Mouse (Mus musculus): ENCODE measurements at regions not wholly inside any gene's neighbourhood (a gene's known extent, or its start where the extent isn't known, plus 50 kb on each side); places are given as distances from the start of the nearest gene placed in this dataset.
"Not testable (repeated sequence)": the region's sequence is repeated elsewhere in the genome, so short reads cannot be mapped to it uniquely, and the experiment has no call there.

- not testable (repeated sequence) for H3K4me1 ChIP-seq (ENCODE audit: control insufficient read depth, insufficient read depth, low read length); H3K4me3 ChIP-seq (replicated peaks; ENCODE audit: insufficient read depth, low read depth, low read length)
Measured at GRCm38 (mm10) chr13:11030874-11031273, 670.2 kb upstream of the Chrm3 start.

GRCm38 (mm10) chr13:11030381-11030780, 669.7 kb upstream of the Chrm3 start:
- TF ChIP-seq CTCF (IDR thresholded peaks at IDR 0.05; ENCODE audit: borderline replicate concordance, insufficient read depth, low read depth, low read length) (no peak), POLR2A (IDR thresholded peaks at IDR 0.05; ENCODE audit: borderline replicate concordance, insufficient read depth, low read length) (no peak)
- Histone ChIP-seq H3K27ac (ENCODE audit: insufficient read depth, low read length) (no peak overlapping the region), H3K4me1 (ENCODE audit: control insufficient read depth, insufficient read depth, low read length) (no peaks in the 10 kb centered on the region), H3K4me3 (replicated peaks; ENCODE audit: insufficient read depth, low read depth, low read length) (no peak overlapping the region), H3K27me3 (ENCODE audit: control insufficient read depth, insufficient read depth, low read length) (no peaks in the 10 kb centered on the region)
- DNase-seq, result no peak
- WGBS, result 87% methylated on average over 4 of the region's 4 CpGs

More at GRCm38 (mm10) chr13:11030874-11031273, 670.2 kb upstream of the Chrm3 start:
- not testable (repeated sequence) for DNase-seq; H3K27me3 ChIP-seq (ENCODE audit: control insufficient read depth, insufficient read depth, low read length); H3K27ac ChIP-seq (ENCODE audit: insufficient read depth, low read length)

GRCm38 (mm10) chr13:11025918-11026317, 665.3 kb upstream of the Chrm3 start:
- Histone ChIP-seq H3K27ac (ENCODE audit: insufficient read depth, low read length) (no peak overlapping the region), H3K4me3 (replicated peaks; ENCODE audit: insufficient read depth, low read depth, low read length) (no peak overlapping the region), H3K27me3 (ENCODE audit: control insufficient read depth, insufficient read depth, low read length) (no peaks in the 10 kb centered on the region), H3K4me1 (ENCODE audit: control insufficient read depth, insufficient read depth, low read length) (no peaks in the 10 kb centered on the region)
- no peak for DNase-seq
- no peak for TF ChIP-seq CTCF (IDR thresholded peaks at IDR 0.05; ENCODE audit: borderline replicate concordance, insufficient read depth, low read depth, low read length)
- 77% methylated on average over 3 of the region's 3 CpGs for WGBS

- H3K27ac ChIP-seq (ENCODE audit: insufficient read depth, low read length), result no peak overlapping the region
Measured at GRCm38 (mm10) chr13:11024441-11024840, 663.8 kb upstream of the Chrm3 start.

GRCm38 (mm10) chr13:11017584-11017983, 656.9 kb upstream of the Chrm3 start:
- no peaks in the 10 kb centered on the region for H3K4me1 ChIP-seq (ENCODE audit: control insufficient read depth, insufficient read depth, low read length)
- H3K27me3 ChIP-seq (ENCODE audit: control insufficient read depth, insufficient read depth, low read length), result no peaks in the 10 kb centered on the region
- H3K27ac ChIP-seq (ENCODE audit: insufficient read depth, low read length), result no peak overlapping the region
- DNase-seq, result no peak
- WGBS, result 47% methylated on average over 7 of the region's 7 CpGs
- H3K4me3 ChIP-seq (replicated peaks; ENCODE audit: insufficient read depth, low read depth, low read length), result no peak overlapping the region
- TF ChIP-seq CTCF (IDR thresholded peaks at IDR 0.05; ENCODE audit: borderline replicate concordance, insufficient read depth, low read depth, low read length) (no peak), POLR2A (IDR thresholded peaks at IDR 0.05; ENCODE audit: borderline replicate concordance, insufficient read depth, low read length) (no peak)

More at GRCm38 (mm10) chr13:11024441-11024840, 663.8 kb upstream of the Chrm3 start:
- no peak for DNase-seq
- TF ChIP-seq CTCF (IDR thresholded peaks at IDR 0.05; ENCODE audit: borderline replicate concordance, insufficient read depth, low read depth, low read length), result no peak
- TF ChIP-seq POLR2A (IDR thresholded peaks at IDR 0.05; ENCODE audit: borderline replicate concordance, insufficient read depth, low read length), result no peak
- 94% methylated on average over 2 of the region's 2 CpGs for WGBS
- Histone ChIP-seq H3K27me3 (ENCODE audit: control insufficient read depth, insufficient read depth, low read length) (no peaks in the 10 kb centered on the region), H3K4me1 (ENCODE audit: control insufficient read depth, insufficient read depth, low read length) (no peaks in the 10 kb centered on the region), H3K4me3 (replicated peaks; ENCODE audit: insufficient read depth, low read depth, low read length) (no peak overlapping the region)

GRCm38 (mm10) chr13:11005374-11005773, 644.7 kb upstream of the Chrm3 start:
- Histone ChIP-seq H3K4me3 (replicated peaks; ENCODE audit: insufficient read depth, low read depth, low read length) (no peak overlapping the region), H3K27ac (ENCODE audit: insufficient read depth, low read length) (no peak overlapping the region), H3K27me3 (ENCODE audit: control insufficient read depth, insufficient read depth, low read length) (no peaks in the 10 kb centered on the region), H3K4me1 (ENCODE audit: control insufficient read depth, insufficient read depth, low read length) (no peaks in the 10 kb centered on the region)
- 30% methylated on average over 4 of the region's 4 CpGs for WGBS
- DNase-seq, result no peak
- TF ChIP-seq POLR2A (IDR thresholded peaks at IDR 0.05; ENCODE audit: borderline replicate concordance, insufficient read depth, low read length), result no peak
- no peak for TF ChIP-seq CTCF (IDR thresholded peaks at IDR 0.05; ENCODE audit: borderline replicate concordance, insufficient read depth, low read depth, low read length)

GRCm38 (mm10) chr13:10991151-10991550, 630.5 kb upstream of the Chrm3 start:
- no peak for TF ChIP-seq CTCF (IDR thresholded peaks at IDR 0.05; ENCODE audit: borderline replicate concordance, insufficient read depth, low read depth, low read length)
- TF ChIP-seq POLR2A (IDR thresholded peaks at IDR 0.05; ENCODE audit: borderline replicate concordance, insufficient read depth, low read length), result no peak
- no peaks in the 10 kb centered on the region for H3K27me3 ChIP-seq (ENCODE audit: control insufficient read depth, insufficient read depth, low read length)
- WGBS, result 78% methylated on average over 3 of the region's 3 CpGs
- DNase-seq, result no peak
- no peak overlapping the region for H3K27ac ChIP-seq (ENCODE audit: insufficient read depth, low read length)
- no peaks in the 10 kb centered on the region for H3K4me1 ChIP-seq (ENCODE audit: control insufficient read depth, insufficient read depth, low read length)
- no peak overlapping the region for H3K4me3 ChIP-seq (replicated peaks; ENCODE audit: insufficient read depth, low read depth, low read length)

- no peaks in the 10 kb centered on the region for H3K4me1 ChIP-seq (ENCODE audit: control insufficient read depth, insufficient read depth, low read length)
- H3K27ac ChIP-seq (ENCODE audit: insufficient read depth, low read length), result no peak overlapping the region
- no peak for DNase-seq
- no peak for TF ChIP-seq CTCF (IDR thresholded peaks at IDR 0.05; ENCODE audit: borderline replicate concordance, insufficient read depth, low read depth, low read length)
- TF ChIP-seq POLR2A (IDR thresholded peaks at IDR 0.05; ENCODE audit: borderline replicate concordance, insufficient read depth, low read length), result no peak
- no peaks in the 10 kb centered on the region for H3K27me3 ChIP-seq (ENCODE audit: control insufficient read depth, insufficient read depth, low read length)
- WGBS, result 29% methylated on average over 4 of the region's 4 CpGs
- no peak overlapping the region for H3K4me3 ChIP-seq (replicated peaks; ENCODE audit: insufficient read depth, low read depth, low read length)
Measured at GRCm38 (mm10) chr13:10990503-10991025, 629.9 kb upstream of the Chrm3 start.
